Mouse (Mus musculus) E14TG2a.4 (cell line): ENCODE results near the gene Lrrc58.

Experiments
- H3K27me3 ChIP-seq: 2 replicates; pipeline ENCODE4 v1.6.1; 2014; ENCODE audit warnings: low read length, control low read depth; ENCODE audit not compliant: insufficient read depth
- H3K36me3 ChIP-seq: 2 replicates; pipeline ENCODE4 v1.6.1; 2014; ENCODE audit warnings: low read length, control low read depth; ENCODE audit not compliant: insufficient read depth
- H3K4me1 ChIP-seq: replicated peaks from 2 replicates; pipeline ENCODE4 v1.6.1; 2014; ENCODE audit warnings: low read depth, low read length, control low read depth
- H3K4me3 ChIP-seq: replicated peaks from 2 replicates; pipeline ENCODE4 v1.5.1; 2014; ENCODE audit warnings: mild to moderate bottlenecking, low read length
- H3K9me3 ChIP-seq: 2 replicates; pipeline ENCODE4 v1.6.1; 2014; ENCODE audit warnings: low read length, control low read depth
- CTCF ChIP-seq: conservative IDR thresholded peaks from 2 replicates; pipeline ENCODE4 v1.5.1; 2014; ENCODE audit warnings: low read length
- NANOG ChIP-seq: IDR thresholded peaks from 2 replicates; pipeline ENCODE4 v1.6.1; 2014; ENCODE audit warnings: borderline replicate concordance, low read length, mixed read lengths
- POU5F1 ChIP-seq: IDR thresholded peaks from 2 replicates; pipeline ENCODE4 v1.6.1; 2014; ENCODE audit warnings: low read length, borderline replicate concordance

Lrrc58 gene

GRCm38 (mm10) chr16:37893942-37894341, 25.8 kb downstream of the Lrrc58 start:
- Histone ChIP-seq H3K36me3 (no peaks in the 10 kb centered on the region), H3K9me3 (no peaks in the 10 kb centered on the region)
- TF ChIP-seq POU5F1 (no peak), NANOG (no peak), CTCF (no peak)

GRCm38 (mm10) chr16:37898790-37899189, 30.6 kb downstream of the Lrrc58 start:
- no peaks in the 10 kb centered on the region for H3K27me3 ChIP-seq
- no peaks in the 10 kb centered on the region for H3K36me3 ChIP-seq
- H3K9me3 ChIP-seq: no peaks in the 10 kb centered on the region
- no peak for TF ChIP-seq NANOG
- TF ChIP-seq CTCF: no peak
- TF ChIP-seq POU5F1: no peak
- no peak overlapping the region for H3K4me3 ChIP-seq
- no peaks in the 10 kb centered on the region for H3K4me1 ChIP-seq

More at GRCm38 (mm10) chr16:37893942-37894341, 25.8 kb downstream of the Lrrc58 start:
- Histone ChIP-seq H3K4me3 (no peak overlapping the region), H3K27me3 (no peaks in the 10 kb centered on the region), H3K4me1 (no peaks in the 10 kb centered on the region)

GRCm38 (mm10) chr16:37899357-37899756, 31.2 kb downstream of the Lrrc58 start:
- Histone ChIP-seq H3K36me3 (no peaks in the 10 kb centered on the region), H3K9me3 (no peaks in the 10 kb centered on the region), H3K4me3 (no peak overlapping the region), H3K4me1 (no peaks in the 10 kb centered on the region), H3K27me3 (no peaks in the 10 kb centered on the region)
- no peak for TF ChIP-seq CTCF
- TF ChIP-seq NANOG: no peak
- TF ChIP-seq POU5F1: no peak

- Histone ChIP-seq H3K9me3 (no peaks in the 10 kb centered on the region), H3K4me3 (no peak overlapping the region), H3K36me3 (no peaks in the 10 kb centered on the region), H3K27me3 (peaks cover under 1% of the 10 kb centered on the region; the same call in 1 of the 2 replicates), H3K4me1 (no peaks in the 10 kb centered on the region)
- TF ChIP-seq CTCF: no peak
- TF ChIP-seq NANOG: no peak
- no peak for TF ChIP-seq POU5F1
These were observed 33.1 kb downstream of the Lrrc58 start for GRCm38 (mm10) chr16:37901318-37901717.

- Histone ChIP-seq H3K4me1 (peaks cover 6% of the 10 kb centered on the region; the same call in 1 of the 2 replicates), H3K4me3 (no peak overlapping the region)
- TF ChIP-seq CTCF (no peak), NANOG (no peak), POU5F1 (no peak)
These were observed 38.3 kb downstream of the Lrrc58 start for GRCm38 (mm10) chr16:37906456-37906855.

GRCm38 (mm10) chr16:37911086-37911485, 42.9 kb downstream of the Lrrc58 start:
- peaks cover 33% of the 10 kb centered on the region for H3K27me3 ChIP-seq
- no peak overlapping the region for H3K4me3 ChIP-seq
- H3K36me3 ChIP-seq: no peaks in the 10 kb centered on the region
- H3K4me1 ChIP-seq: peaks cover 6% of the 10 kb centered on the region; the same call in 1 of the 2 replicates
- no peaks in the 10 kb centered on the region for H3K9me3 ChIP-seq
- TF ChIP-seq NANOG (no peak), CTCF (no peak), POU5F1 (no peak)

More at GRCm38 (mm10) chr16:37906456-37906855, 38.3 kb downstream of the Lrrc58 start:
- no peaks in the 10 kb centered on the region for H3K9me3 ChIP-seq
- H3K27me3 ChIP-seq: peaks cover 12% of the 10 kb centered on the region
- H3K36me3 ChIP-seq: no peaks in the 10 kb centered on the region

GRCm38 (mm10) chr16:37916138-37916817, 48.1 kb downstream of the Lrrc58 start, which contains the start of gene Gpr156:
Gene Gpr156 (plus strand): TSS chr16:37916496.
- Histone ChIP-seq H3K27me3 (peaks cover 57% of the 10 kb centered on the region), H3K4me3 (peak within 1 kb of the TSS; percentile 78), H3K4me1 (peaks cover 8% of the 10 kb centered on the region; the same call in 1 of the 2 replicates), H3K9me3 (no peaks in the 10 kb centered on the region), H3K36me3 (no peaks in the 10 kb centered on the region)
- TF ChIP-seq NANOG (no peak), POU5F1 (no peak), CTCF (no peak)

- no peaks in the 10 kb centered on the region for H3K36me3 ChIP-seq
- no peak for TF ChIP-seq CTCF
- no peak for TF ChIP-seq POU5F1
- no peak for TF ChIP-seq NANOG
- H3K27me3 ChIP-seq: peaks cover 57% of the 10 kb centered on the region
- H3K4me1 ChIP-seq: peaks cover 8% of the 10 kb centered on the region; the same call in 1 of the 2 replicates
- peak overlapping the region; percentile 78 for H3K4me3 ChIP-seq
- no peaks in the 10 kb centered on the region for H3K9me3 ChIP-seq
These were observed 48.6 kb downstream of the Lrrc58 start for GRCm38 (mm10) chr16:37916818-37917201.
